Mouse (Mus musculus): ENCODE measurements around the gene Guca2b.

DNA sequence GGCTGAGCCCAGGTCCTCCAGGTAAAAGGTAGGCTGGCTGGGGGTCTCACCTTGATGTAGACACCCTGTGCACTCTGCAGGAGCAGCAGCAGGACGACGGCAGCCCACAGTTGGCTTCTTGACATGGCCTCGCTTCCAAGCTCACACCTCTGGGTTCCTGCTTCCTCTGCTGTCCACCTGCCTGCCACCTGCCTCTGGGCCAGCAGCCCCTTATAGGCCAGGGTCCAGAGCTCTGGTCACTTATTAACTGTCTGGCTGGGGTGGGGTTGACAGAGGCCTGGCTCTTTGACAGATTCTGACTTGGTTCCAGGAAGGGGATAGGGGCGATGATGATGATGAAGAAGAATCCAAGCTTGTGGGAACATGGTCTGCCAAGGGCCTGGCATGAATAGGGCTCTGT is at the start of gene Guca2b:
- TF ChIP-seq CTCF (IDR thresholded peaks at IDR 0.05; ENCODE audit: low read depth, low read length), result no peak
- TF ChIP-seq GATA2 (IDR thresholded peaks at IDR 0.05; ENCODE audit: borderline replicate concordance, low read depth, low read length), result no peak

All from G1E (cell line).